In the genomic region with DNA sequence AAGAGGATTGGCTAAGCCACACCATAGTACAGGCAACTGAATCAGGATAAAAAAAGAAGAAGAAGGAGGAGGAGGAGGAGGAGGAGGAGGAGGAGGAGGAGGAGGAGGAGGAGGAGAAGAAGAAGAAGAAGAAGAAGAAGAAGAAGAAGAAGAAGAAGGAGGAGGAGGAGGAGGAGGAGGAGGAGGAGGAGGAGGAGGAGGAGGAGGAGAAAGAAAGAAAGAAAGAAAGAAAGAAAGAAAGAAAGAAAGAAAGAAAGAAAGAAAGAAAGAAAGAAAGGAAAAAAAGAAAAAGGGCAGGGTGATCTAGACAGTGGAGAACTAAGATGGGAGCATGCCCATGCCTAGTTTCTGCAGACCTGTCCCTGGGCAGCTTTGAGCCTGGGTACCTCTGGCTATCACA, we compare ENCODE assay signal across 8 mouse cellular contexts. TPM values are rescaled to one million over a fixed set of nuclear protein-coding genes. Genes with fewer than 3 reads are reported as not detected.
DNase-seq lines count a peak whose midpoint lies in the region; ATAC-seq and TF ChIP-seq lines count a peak whose summit lies in the region.
"Not testable (repeated sequence)": the region's sequence is repeated elsewhere in the genome, so short reads cannot be mapped to it uniquely, and the experiment has no call there.

A gene (plus strand): TSS at position 301 of the 400 bp plus-strand sequence.

- H3K4me3 ChIP-seq in forebrain, embryonic 12.5 days (replicated peaks), result peak within 1 kb of the TSS; percentile 33
- H3K4me3 ChIP-seq in hindbrain, embryonic 10.5 days, result peak within 1 kb of the TSS; percentile 53
- peak within 1 kb of the TSS; percentile 21 for H3K4me3 ChIP-seq in kidney, postnatal 0 days (replicated peaks; ENCODE audit: low read depth, low read length)
- H3K4me3 ChIP-seq in liver, embryonic 13.5 days (replicated peaks), result peak within 1 kb of the TSS; percentile 28
- H3K4me3 ChIP-seq in midbrain, embryonic 15.5 days, result peak within 1 kb of the TSS; percentile 32
- H3K4me3 ChIP-seq in testis, adult 2 months (ENCODE audit: control insufficient read depth, low read depth, low read length), result peak within 1 kb of the TSS; percentile 33

- peak within 1 kb of the TSS; percentile 46 for H3K9ac ChIP-seq in forebrain, embryonic 12.5 days
- H3K9ac ChIP-seq in kidney, postnatal 0 days (ENCODE audit: low read depth, low read length), result peak within 1 kb of the TSS; percentile 13
- not testable (repeated sequence) for H3K9ac ChIP-seq in liver, embryonic 13.5 days
- peak within 1 kb of the TSS; percentile 9; the same call in 1 of the 2 replicates for H3K9ac ChIP-seq in midbrain, embryonic 15.5 days

- H3K36me3 ChIP-seq in forebrain, embryonic 12.5 days (replicated peaks); hindbrain, embryonic 10.5 days; kidney, postnatal 0 days (ENCODE audit: insufficient read depth, low read length); liver, embryonic 13.5 days; midbrain, embryonic 15.5 days (replicated peaks); testis, adult 2 months (ENCODE audit: control insufficient read depth, insufficient read depth, low read length): not testable (repeated sequence)

- H3K27me3 ChIP-seq in forebrain, embryonic 12.5 days, result peaks cover 29% of the 10 kb centered on the region
- peaks cover 47% of the 10 kb centered on the region for H3K27me3 ChIP-seq in hindbrain, embryonic 10.5 days (ENCODE audit: insufficient read depth, poor library complexity, severe bottlenecking)
- H3K27me3 ChIP-seq in kidney, postnatal 0 days (ENCODE audit: insufficient read depth, low read length); midbrain, embryonic 15.5 days (replicated peaks); testis, adult 2 months (ENCODE audit: control insufficient read depth, insufficient read depth, low read length): not testable (repeated sequence)
- peaks cover 55% of the 10 kb centered on the region for H3K27me3 ChIP-seq in liver, embryonic 13.5 days

- TF ChIP-seq CTCF in kidney, postnatal 0 days (IDR thresholded peaks at IDR 0.05; ENCODE audit: low read depth); testis, adult 2 months (IDR thresholded peaks at IDR 0.05; ENCODE audit: control insufficient read depth, insufficient read depth, insufficient replicate concordance, low read depth, low read length): not testable (repeated sequence)

- DNase-seq in adrenal gland, postnatal 36 days; heart, adult 18-20 months; hindbrain, embryonic 10.5 days (ENCODE audit: low spot score); kidney, postnatal 0 days (ENCODE audit: low spot score); liver, embryonic 13.5 days: not testable (repeated sequence)

- H3K9me3 ChIP-seq in forebrain, embryonic 12.5 days; hindbrain, embryonic 10.5 days; kidney, postnatal 0 days (replicated peaks; ENCODE audit: low read length); liver, embryonic 13.5 days (replicated peaks); midbrain, embryonic 15.5 days: not testable (repeated sequence)

- H3K4me1 ChIP-seq in forebrain, embryonic 12.5 days, result peaks cover 25% of the 10 kb centered on the region
- peaks cover 49% of the 10 kb centered on the region for H3K4me1 ChIP-seq in hindbrain, embryonic 10.5 days (replicated peaks)
- not testable (repeated sequence) for H3K4me1 ChIP-seq in kidney, postnatal 0 days (replicated peaks; ENCODE audit: insufficient read depth, low read length); liver, embryonic 13.5 days (replicated peaks)
- peaks cover 12% of the 10 kb centered on the region; the same call in 1 of the 2 replicates for H3K4me1 ChIP-seq in midbrain, embryonic 15.5 days
- peaks cover 13% of the 10 kb centered on the region for H3K4me1 ChIP-seq in testis, adult 2 months (ENCODE audit: control insufficient read depth, insufficient read depth, low read length)

- H3K27ac ChIP-seq in forebrain, embryonic 12.5 days; kidney, postnatal 0 days; liver, embryonic 13.5 days; midbrain, embryonic 15.5 days; testis, adult 2 months (ENCODE audit: control insufficient read depth, insufficient read depth, low read depth, low read length): not testable (repeated sequence)
- peak within 1 kb of the TSS; percentile 77 for H3K27ac ChIP-seq in hindbrain, embryonic 10.5 days

- not testable (repeated sequence) for ATAC-seq in forebrain, embryonic 12.5 days (ENCODE audit: low FRiP score); kidney, postnatal 0 days (replicated peaks; ENCODE audit: low FRiP score, low read depth); liver, embryonic 13.5 days (ENCODE audit: low read depth)
- ATAC-seq in midbrain, embryonic 15.5 days (replicated peaks), result peak; percentile 15; the same call in 1 of the 2 replicates

- TF ChIP-seq POLR2A in testis, adult 2 months (IDR thresholded peaks at IDR 0.05; ENCODE audit: control insufficient read depth, low read depth, low read length), result not testable (repeated sequence)

- H3K4me2 ChIP-seq in forebrain, embryonic 12.5 days, result peak within 1 kb of the TSS; percentile 59
- peak within 1 kb of the TSS; percentile 59 for H3K4me2 ChIP-seq in kidney, postnatal 0 days (ENCODE audit: low read length)
- peak within 1 kb of the TSS; percentile 47 for H3K4me2 ChIP-seq in liver, embryonic 13.5 days
- H3K4me2 ChIP-seq in midbrain, embryonic 15.5 days, result peak within 1 kb of the TSS; percentile 53

RNA-seq across cellular contexts. Expression of the gene that starts here (rescaled TPM):
- 10 to 100 TPM; 12.6 to 20.7 TPM for total RNA-seq in adrenal gland, postnatal 36 days (2021)
- 39.4 and 45.6 TPM in 2 replicates for polyA plus RNA-seq in forebrain, embryonic 12.5 days (2016; fragmentation: Nextera tagmentation; extraction: Ambion mirVana)
- 10 to 100 TPM; 42.0 to 43.1 TPM for total RNA-seq in heart, adult 18-20 months (2021)
- polyA plus RNA-seq in hindbrain, embryonic 10.5 days (2016; fragmentation: Nextera tagmentation; extraction: Ambion mirVana), result 28.5 and 32.2 TPM in 2 replicates
- 20.9 and 22.0 TPM in 2 replicates for polyA plus RNA-seq in kidney, postnatal 0 days (2015; fragmentation: Nextera tagmentation; extraction: Ambion mirVana)
- polyA plus RNA-seq in liver, embryonic 13.5 days (2015; fragmentation: Nextera tagmentation; extraction: Ambion mirVana), result 8.7 and 8.8 TPM in 2 replicates
- 15.1 and 16.7 TPM in 2 replicates for polyA plus RNA-seq in midbrain, embryonic 15.5 days (2015; fragmentation: Nextera tagmentation; extraction: Ambion mirVana)
- 2.4 and 4.8 TPM in 2 replicates for polyA plus RNA-seq in testis, adult 2 months (2012; rRNA removed)
